Mouse (Mus musculus) olfactory bulb, adult 2 months (tissue): Measurements from ENCODE around the gene Tmem28.

Experiments used
- CTCF ChIP-seq: fragments of 200-500 bp; IDR thresholded peaks from 2 replicates; pipeline ENCODE4 v1.5.1; 2012; ENCODE audit warnings: low read depth, mild to moderate bottlenecking, low read length, moderate library complexity; ENCODE audit not compliant: insufficient read depth
- POLR2A ChIP-seq: fragments of 200-500 bp; IDR thresholded peaks from 2 replicates; pipeline ENCODE4 v1.6.1; 2012; ENCODE audit warnings: mild to moderate bottlenecking, low read depth, low read length, moderate library complexity; ENCODE audit not compliant: insufficient read depth

DNA sequence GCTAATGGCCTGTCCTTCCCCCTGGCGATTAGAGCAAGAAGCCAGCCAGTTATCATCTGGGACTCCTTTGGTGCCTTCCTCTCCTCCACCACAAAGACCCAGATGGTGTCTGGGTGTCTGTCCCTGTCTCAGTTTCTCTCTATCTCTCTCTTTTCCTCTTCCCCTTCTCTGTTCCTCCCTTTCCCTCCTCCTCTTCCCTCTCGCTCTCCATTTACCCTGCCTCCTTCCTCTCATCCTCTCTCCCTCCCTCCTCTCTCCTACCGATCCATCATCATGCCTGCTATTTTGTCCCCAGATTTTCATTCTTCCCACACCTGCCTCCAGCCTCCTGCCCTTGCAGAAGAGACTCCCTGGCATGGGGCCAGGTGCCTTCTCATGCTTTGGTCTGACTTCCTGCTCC, 33.0 kb downstream of the Tmem28 start:
- no peak for TF ChIP-seq CTCF
- TF ChIP-seq POLR2A = no peak
